Mouse (Mus musculus) cerebral cortex, adult 2 months (tissue): ENCODE results near the gene Wdr46.

Experiments
- WGBS: fragments of 180-500 bp; shearing (Covaris S2); methylation state at CpG from one replicate; pipeline ENCODE4 v1.1.7; 2018; 5-methylcytosine and 5-hydroxymethylcytosine counted together

Gene Wdr46

GRCm38 (mm10) chr17:33940206-33940805, at the start of gene Wdr46, which contains the start of gene Pfdn6:
Gene Wdr46, plus strand, starts transcription at chr17:33940660.
Gene Pfdn6, minus strand, starts transcription at chr17:33940343.
- under 1% methylated on average over 36 of the region's 36 CpGs for WGBS

GRCm38 (mm10) chr17:33891357-33891756, 49.1 kb upstream of the Wdr46 start:
- WGBS: 51% methylated on average over 2 of the region's 2 CpGs

- 68% methylated on average over 6 of the region's 6 CpGs for WGBS
Observed at GRCm38 (mm10) chr17:33891892-33892291, 48.6 kb upstream of the Wdr46 start.

GRCm38 (mm10) chr17:33892429-33892828, 48.0 kb upstream of the Wdr46 start:
- WGBS: 47% methylated on average over 7 of the region's 7 CpGs

GRCm38 (mm10) chr17:33893011-33893410, 47.4 kb upstream of the Wdr46 start:
- 86% methylated on average over 4 of the region's 4 CpGs for WGBS

- 44% methylated on average over 6 of the region's 6 CpGs for WGBS
Observed at GRCm38 (mm10) chr17:33897114-33897794, 43.2 kb upstream of the Wdr46 start.

GRCm38 (mm10) chr17:33898193-33898592, 42.3 kb upstream of the Wdr46 start:
- WGBS: 58% methylated on average over 4 of the region's 4 CpGs

GRCm38 (mm10) chr17:33899642-33900041, 40.8 kb upstream of the Wdr46 start:
- WGBS: 70% methylated on average over 4 of the region's 4 CpGs

GRCm38 (mm10) chr17:33900281-33900988, 40.0 kb upstream of the Wdr46 start:
- WGBS: 70% methylated on average over 7 of the region's 7 CpGs

- 95% methylated on average over 4 of the region's 4 CpGs for WGBS
Observed at GRCm38 (mm10) chr17:33900989-33901314, 39.5 kb upstream of the Wdr46 start.

GRCm38 (mm10) chr17:33901653-33902052, 38.8 kb upstream of the Wdr46 start:
- WGBS: 75% methylated on average over 4 of the region's 4 CpGs

GRCm38 (mm10) chr17:33902079-33902478, 38.4 kb upstream of the Wdr46 start:
- WGBS: 70% methylated on average over 4 of the region's 4 CpGs

- 77% methylated on average over 7 of the region's 7 CpGs for WGBS
Observed at GRCm38 (mm10) chr17:33902491-33902890, 38.0 kb upstream of the Wdr46 start.

- WGBS: 71% methylated on average over 6 of the region's 6 CpGs
Observed at GRCm38 (mm10) chr17:33903911-33904651, 36.4 kb upstream of the Wdr46 start.

GRCm38 (mm10) chr17:33904835-33905234, 35.6 kb upstream of the Wdr46 start, which contains the start of gene Platr17:
Gene Platr17, plus strand, starts transcription at chr17:33905135.
- 57% methylated on average over 3 of the region's 4 CpGs for WGBS

- under 1% methylated on average over 44 of the region's 44 CpGs for WGBS
Observed at GRCm38 (mm10) chr17:33908331-33909076, 32.0 kb upstream of the Wdr46 start.

GRCm38 (mm10) chr17:33909077-33909868, 31.2 kb upstream of the Wdr46 start, which contains the start of gene Daxx:
Gene Daxx, plus strand, starts transcription at chr17:33909414.
- under 1% methylated on average over 68 of the region's 68 CpGs for WGBS

- WGBS: under 1% methylated on average over 14 of the region's 14 CpGs
Observed at GRCm38 (mm10) chr17:33909869-33910250, 30.6 kb upstream of the Wdr46 start.

GRCm38 (mm10) chr17:33910346-33911051, 30.0 kb upstream of the Wdr46 start:
- WGBS: 47% methylated on average over 11 of the region's 11 CpGs
